Mouse (Mus musculus): ENCODE results near the gene Fbxl22. TPM values are rescaled to one million over a fixed set of nuclear protein-coding genes. Genes with fewer than 3 reads are reported as not detected.

Fbxl22 gene
- polyA plus RNA-seq, 1 experiment from 2014 or later, result 62.2 TPM

DNA sequence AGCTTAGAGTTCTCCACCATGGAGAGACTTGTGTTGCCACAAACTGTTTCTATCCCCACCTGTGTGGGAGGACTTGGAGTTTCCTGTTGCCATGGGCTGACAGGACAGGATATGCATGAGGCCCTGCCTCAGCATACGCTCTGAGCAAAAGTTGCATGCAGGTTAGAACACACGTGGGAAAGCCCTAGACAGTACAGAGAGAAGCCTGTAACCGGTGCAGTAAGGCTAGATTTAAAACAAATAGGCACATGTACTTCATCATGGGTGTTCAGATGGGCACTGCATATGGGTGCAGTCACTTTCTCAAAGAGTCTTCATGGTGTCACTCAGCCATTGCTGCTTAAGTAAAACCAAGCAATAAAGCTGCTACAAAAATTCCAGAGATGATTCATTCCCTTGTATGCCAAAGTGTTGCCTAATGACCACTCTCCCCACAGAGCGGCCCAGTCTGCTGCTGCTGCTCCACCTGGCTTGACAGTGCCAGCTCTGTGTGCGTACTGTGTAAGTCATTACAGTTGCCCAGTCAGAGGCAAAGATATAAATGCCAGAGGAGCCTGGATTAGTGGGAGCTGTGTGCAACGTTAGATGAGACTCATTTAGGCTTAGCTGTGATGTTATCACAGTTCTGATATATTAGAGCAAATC lies 2.0 kb upstream of the Fbxl22 start:
- no peak for ATAC-seq (ENCODE audit: insufficient number of reproducible peaks, low FRiP score)
- WGBS, result 78% methylated on average over 6 of the region's 6 CpGs
- Histone ChIP-seq H3K4me1 (replicated peaks) (peaks cover 27% of the 10 kb centered on the region), H3K9ac (no peak overlapping the region), H3K4me2 (no peak overlapping the region), H3K36me3 (peaks cover 52% of the 10 kb centered on the region), H3K4me3 (no peak overlapping the region), H3K9me3 (replicated peaks) (no peaks in the 10 kb centered on the region), H3K27ac (ENCODE audit: poor library complexity, severe bottlenecking) (peak overlapping the region; percentile 93), H3K27me3 (replicated peaks) (no peaks in the 10 kb centered on the region)

DNA sequence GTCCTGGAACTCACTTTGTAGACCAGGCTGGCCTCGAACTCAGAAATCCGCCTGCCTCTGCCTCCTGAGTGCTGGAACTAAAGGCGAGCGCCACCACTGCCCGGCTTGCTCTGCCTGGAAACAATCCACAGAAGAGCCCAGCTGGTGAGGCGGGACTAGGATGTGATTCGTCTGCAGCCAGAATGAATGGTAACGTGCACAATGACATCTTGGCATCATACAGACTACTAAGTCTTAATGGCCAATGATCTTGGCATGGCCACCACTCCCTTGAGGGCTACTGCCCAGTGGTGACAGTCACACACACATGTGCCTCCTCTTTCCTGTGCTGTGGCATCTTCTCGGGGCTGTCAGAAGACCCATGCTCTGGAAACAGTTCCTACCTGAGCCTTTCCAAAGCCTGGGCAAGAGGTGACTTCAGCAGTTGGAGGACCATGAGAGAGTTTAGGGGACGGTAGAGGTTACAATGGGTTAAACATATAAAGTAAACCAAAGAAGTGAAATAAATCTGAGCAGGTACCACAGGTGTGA lies 1.4 kb upstream of the Fbxl22 start:
- Histone ChIP-seq H3K36me3 (peaks cover 47% of the 10 kb centered on the region), H3K27me3 (replicated peaks) (no peaks in the 10 kb centered on the region), H3K4me2 (no peak overlapping the region), H3K4me3 (no peak overlapping the region), H3K27ac (ENCODE audit: poor library complexity, severe bottlenecking) (peak overlapping the region; percentile 93), H3K4me1 (replicated peaks) (peaks cover 27% of the 10 kb centered on the region), H3K9me3 (replicated peaks) (no peaks in the 10 kb centered on the region), H3K9ac (no peak overlapping the region)
- WGBS, result 91% methylated on average over 10 of the region's 10 CpGs
- no peak for ATAC-seq (ENCODE audit: insufficient number of reproducible peaks, low FRiP score)

DNA sequence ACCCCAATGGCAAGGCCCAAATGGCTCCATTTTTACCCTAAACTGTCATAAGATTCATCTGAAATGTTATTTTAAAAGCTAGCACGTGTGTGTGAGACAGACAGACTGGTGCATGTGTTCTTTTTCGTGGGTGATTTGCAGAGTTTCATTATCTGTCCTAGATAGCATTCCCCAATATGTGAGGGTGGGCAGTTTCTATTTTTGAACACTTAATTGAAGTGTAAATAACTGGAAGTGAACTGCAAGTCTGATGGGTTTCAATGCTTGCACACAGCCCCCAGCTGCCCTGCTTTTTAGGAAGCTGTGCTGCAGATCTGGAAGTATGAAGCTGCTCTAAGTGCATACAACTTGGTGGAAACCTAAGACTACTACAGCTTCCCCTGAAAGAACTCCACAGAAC lies 722 bp upstream of the Fbxl22 start:
- H3K9ac ChIP-seq, result peak overlapping the region; percentile 82
- 19% methylated on average over 2 of the region's 2 CpGs for WGBS
- no peaks in the 10 kb centered on the region for H3K27me3 ChIP-seq (replicated peaks)
- H3K4me1 ChIP-seq (replicated peaks), result peaks cover 33% of the 10 kb centered on the region
- H3K4me3 ChIP-seq, result no peak overlapping the region
- H3K4me2 ChIP-seq, result peak overlapping the region; percentile 83
- ATAC-seq (ENCODE audit: insufficient number of reproducible peaks, low FRiP score), result no peak
- peaks cover 47% of the 10 kb centered on the region for H3K36me3 ChIP-seq
- H3K9me3 ChIP-seq (replicated peaks), result no peaks in the 10 kb centered on the region
- peak overlapping the region; percentile 93 for H3K27ac ChIP-seq (ENCODE audit: poor library complexity, severe bottlenecking)

GRCm38 (mm10) chr9:66513661-66514255 lies 635 bp downstream of the Fbxl22 start:
- peak overlapping the region; percentile 93 for H3K27ac ChIP-seq (ENCODE audit: poor library complexity, severe bottlenecking)
- H3K4me3 ChIP-seq, result peak overlapping the region; percentile 55
- peaks cover 39% of the 10 kb centered on the region for H3K4me1 ChIP-seq (replicated peaks)
- no peaks in the 10 kb centered on the region for H3K27me3 ChIP-seq (replicated peaks)
- WGBS, result 65% methylated on average over 4 of the region's 4 CpGs
- H3K36me3 ChIP-seq, result peaks cover 46% of the 10 kb centered on the region
- H3K9ac ChIP-seq, result peak overlapping the region; percentile 82
- peak overlapping the region; percentile 83 for H3K4me2 ChIP-seq
- ATAC-seq (ENCODE audit: insufficient number of reproducible peaks, low FRiP score), result no peak
- H3K9me3 ChIP-seq (replicated peaks), result no peaks in the 10 kb centered on the region

- H3K27me3 ChIP-seq (replicated peaks), result no peaks in the 10 kb centered on the region
- peaks cover 46% of the 10 kb centered on the region for H3K36me3 ChIP-seq
- H3K4me2 ChIP-seq, result peak overlapping the region; percentile 83
- peak overlapping the region; percentile 55 for H3K4me3 ChIP-seq
- H3K9me3 ChIP-seq (replicated peaks), result no peaks in the 10 kb centered on the region
- ATAC-seq (ENCODE audit: insufficient number of reproducible peaks, low FRiP score), result no peak
- peak overlapping the region; percentile 82 for H3K9ac ChIP-seq
- peaks cover 40% of the 10 kb centered on the region for H3K4me1 ChIP-seq (replicated peaks)
- peak overlapping the region; percentile 93 for H3K27ac ChIP-seq (ENCODE audit: poor library complexity, severe bottlenecking)
Observed at GRCm38 (mm10) chr9:66513150-66513549, 1.2 kb downstream of the Fbxl22 start.

DNA sequence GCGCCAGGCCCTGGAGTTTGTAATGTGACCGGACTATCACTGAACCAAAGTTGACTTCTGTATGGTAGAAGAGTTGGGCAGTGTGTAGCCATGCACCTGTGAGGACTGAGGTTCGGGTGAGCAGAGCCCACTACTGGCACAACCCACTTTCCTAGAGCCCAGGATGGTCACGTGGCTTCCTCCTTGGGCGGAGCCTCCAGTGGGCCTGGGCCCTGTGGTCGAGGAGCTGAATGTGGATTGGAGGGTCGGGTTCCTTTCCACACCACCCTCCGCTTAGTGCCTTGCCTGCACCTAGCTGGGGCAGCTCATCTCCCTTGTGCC lies 2.1 kb downstream of the Fbxl22 start:
- peaks cover 46% of the 10 kb centered on the region for H3K36me3 ChIP-seq

DNA sequence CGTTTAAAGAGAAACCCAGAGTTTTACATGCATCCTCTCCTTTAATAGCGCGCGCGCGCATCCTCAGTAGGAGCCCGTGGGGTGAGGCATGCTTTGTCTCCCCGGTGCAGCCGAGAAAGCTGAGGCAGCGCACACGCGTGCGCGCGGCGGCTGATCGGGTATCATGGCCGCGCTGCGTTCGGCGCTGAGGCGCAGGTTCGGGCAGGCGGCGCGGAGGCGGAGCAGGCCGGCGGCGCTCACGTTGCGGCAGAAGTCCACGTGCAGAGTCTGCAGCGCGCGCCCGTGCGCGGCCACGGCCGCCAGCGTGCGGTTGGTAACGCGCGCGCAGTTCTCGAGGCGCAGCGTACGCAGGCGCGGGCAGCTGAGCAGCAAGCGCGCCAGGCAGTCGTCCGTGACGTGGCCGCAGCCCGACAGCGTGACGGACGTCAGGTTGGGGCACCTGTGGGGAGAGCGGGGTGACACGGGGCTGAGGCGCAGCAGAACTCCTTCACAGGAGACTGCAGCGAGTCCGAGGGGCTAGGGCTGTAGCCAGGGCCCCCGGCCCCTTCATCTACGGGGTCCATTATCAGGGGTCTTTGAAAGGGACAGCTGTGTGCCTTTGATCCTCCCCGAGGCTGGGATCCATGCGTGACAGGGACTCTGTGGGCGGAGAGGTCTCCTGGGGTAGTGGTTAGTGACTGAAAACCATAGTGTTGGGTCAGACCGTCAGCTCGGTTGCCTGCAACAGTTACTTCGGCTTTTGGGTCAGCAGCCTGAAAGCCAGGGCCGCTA lies 2.6 kb downstream of the Fbxl22 start:
- peak; percentile 81 for ATAC-seq (ENCODE audit: insufficient number of reproducible peaks, low FRiP score)
- peaks cover 39% of the 10 kb centered on the region for H3K4me1 ChIP-seq (replicated peaks)
- peak overlapping the region; percentile 82 for H3K9ac ChIP-seq
- H3K9me3 ChIP-seq (replicated peaks), result no peaks in the 10 kb centered on the region
- peaks cover 44% of the 10 kb centered on the region for H3K36me3 ChIP-seq
- peak overlapping the region; percentile 83 for H3K4me2 ChIP-seq
- H3K27ac ChIP-seq (ENCODE audit: poor library complexity, severe bottlenecking), result peak overlapping the region; percentile 93
- H3K4me3 ChIP-seq, result peak overlapping the region; percentile 55
- H3K27me3 ChIP-seq (replicated peaks), result no peaks in the 10 kb centered on the region
- under 1% methylated on average over 78 of the region's 78 CpGs for WGBS

More for the DNA sequence above, 2.1 kb downstream of the Fbxl22 start:
- under 1% methylated on average over 8 of the region's 8 CpGs for WGBS
- ATAC-seq (ENCODE audit: insufficient number of reproducible peaks, low FRiP score), result peak; percentile 84
- Histone ChIP-seq H3K27ac (ENCODE audit: poor library complexity, severe bottlenecking) (peak overlapping the region; percentile 93), H3K4me1 (replicated peaks) (peaks cover 40% of the 10 kb centered on the region), H3K4me3 (peak overlapping the region; percentile 55), H3K27me3 (replicated peaks) (no peaks in the 10 kb centered on the region), H3K9me3 (replicated peaks) (no peaks in the 10 kb centered on the region), H3K4me2 (peak overlapping the region; percentile 83), H3K9ac (peak overlapping the region; percentile 82)

DNA sequence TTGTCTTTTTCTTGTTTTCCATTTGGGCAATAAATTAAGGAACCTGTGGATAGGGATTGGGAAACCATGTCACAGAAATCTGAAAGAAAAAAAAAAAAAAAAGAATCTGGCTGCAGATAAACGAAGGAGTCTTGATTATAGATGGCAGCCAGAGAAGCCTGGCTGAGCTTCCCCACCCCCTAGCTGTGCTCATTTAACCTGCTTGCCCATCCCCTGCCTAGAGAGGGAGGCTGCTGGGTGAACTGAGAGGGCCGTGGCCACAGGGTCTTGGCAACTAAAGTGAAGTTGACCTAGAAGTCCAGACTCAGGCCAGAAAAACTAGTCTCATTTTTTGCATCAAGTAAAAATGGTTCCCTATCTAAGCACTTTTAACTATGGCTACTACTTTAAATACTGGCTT lies 3.4 kb downstream of the Fbxl22 start:
- Histone ChIP-seq H3K9me3 (replicated peaks) (no peaks in the 10 kb centered on the region), H3K9ac (peak overlapping the region; percentile 82; the same call in 1 of the 2 replicates), H3K27ac (ENCODE audit: poor library complexity, severe bottlenecking) (peak overlapping the region; percentile 93), H3K36me3 (peaks cover 44% of the 10 kb centered on the region), H3K4me1 (replicated peaks) (peaks cover 35% of the 10 kb centered on the region), H3K4me3 (peak overlapping the region; percentile 55), H3K4me2 (peak overlapping the region; percentile 83), H3K27me3 (replicated peaks) (no peaks in the 10 kb centered on the region)
- WGBS, result 3% methylated on average over 2 of the region's 2 CpGs
- no peak for ATAC-seq (ENCODE audit: insufficient number of reproducible peaks, low FRiP score)

DNA sequence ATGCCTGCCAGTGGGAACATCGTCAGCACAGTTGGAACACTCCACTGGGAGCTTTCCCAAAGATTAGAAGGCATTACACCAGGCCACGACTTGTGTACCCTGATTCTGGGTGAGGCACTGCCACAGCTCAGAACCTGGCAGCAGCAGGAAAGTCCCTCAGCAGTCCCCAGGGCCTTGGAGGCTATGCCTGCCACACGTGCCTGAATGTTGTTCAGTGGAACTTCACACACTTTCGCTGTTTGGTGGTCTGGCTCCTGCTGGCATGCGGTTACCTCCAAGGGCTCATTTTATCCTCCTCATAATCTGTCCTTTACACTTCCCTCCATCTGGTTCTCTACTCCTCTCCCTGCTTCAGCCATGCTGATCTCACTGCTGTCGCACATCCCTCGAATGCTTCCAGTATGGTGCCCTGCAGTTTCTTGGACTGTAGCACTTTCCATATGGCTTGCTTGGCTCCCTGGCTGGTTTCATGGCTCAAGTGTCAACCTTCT lies 4.0 kb downstream of the Fbxl22 start:
- H3K4me1 ChIP-seq (replicated peaks), result peaks cover 33% of the 10 kb centered on the region
- no peak for ATAC-seq (ENCODE audit: insufficient number of reproducible peaks, low FRiP score)
- peak overlapping the region; percentile 18 for H3K27ac ChIP-seq (ENCODE audit: poor library complexity, severe bottlenecking)
- WGBS, result 78% methylated on average over 7 of the region's 7 CpGs
- no peak overlapping the region for H3K4me3 ChIP-seq
- no peaks in the 10 kb centered on the region for H3K9me3 ChIP-seq (replicated peaks)
- peak overlapping the region; percentile 83; the same call in 1 of the 2 replicates for H3K4me2 ChIP-seq
- no peaks in the 10 kb centered on the region for H3K27me3 ChIP-seq (replicated peaks)
- H3K36me3 ChIP-seq, result peaks cover 44% of the 10 kb centered on the region
- no peak overlapping the region for H3K9ac ChIP-seq

DNA sequence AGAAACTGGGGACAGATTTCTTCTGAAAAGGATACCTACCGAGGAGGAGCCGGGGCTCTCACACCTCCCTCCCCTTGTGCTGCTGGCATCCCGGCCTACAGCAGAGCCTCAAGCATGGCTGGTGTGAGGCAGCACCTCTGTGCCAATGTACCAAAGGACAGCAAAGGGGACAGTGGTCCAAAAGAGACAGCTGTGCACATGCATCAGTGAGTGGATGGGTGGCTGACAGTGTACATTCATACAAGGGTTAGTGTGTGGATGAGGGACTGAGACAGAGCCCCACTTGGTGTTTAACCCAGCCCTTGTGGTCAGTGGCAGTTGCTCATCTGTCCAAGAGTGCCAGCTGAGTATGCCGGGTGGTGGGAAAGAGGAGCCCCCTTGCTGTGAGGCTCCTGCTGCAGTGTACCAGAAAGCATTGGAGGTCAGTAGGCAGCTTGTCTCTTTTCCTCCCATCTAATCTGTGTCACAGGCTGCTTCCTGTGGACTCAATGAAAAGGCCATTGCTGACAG lies 5.4 kb downstream of the Fbxl22 start:
- H3K4me3 ChIP-seq, result no peak overlapping the region
- no peaks in the 10 kb centered on the region for H3K9me3 ChIP-seq (replicated peaks)
- no peak for ATAC-seq (ENCODE audit: insufficient number of reproducible peaks, low FRiP score)
- H3K4me1 ChIP-seq (replicated peaks), result peaks cover 28% of the 10 kb centered on the region
- H3K27ac ChIP-seq (ENCODE audit: poor library complexity, severe bottlenecking), result peak overlapping the region; percentile 41; the same call in 1 of the 2 replicates
- peaks cover 59% of the 10 kb centered on the region for H3K36me3 ChIP-seq
- 62% methylated on average over 4 of the region's 4 CpGs for WGBS
- H3K4me2 ChIP-seq, result no peak overlapping the region
- no peak overlapping the region for H3K9ac ChIP-seq
- no peaks in the 10 kb centered on the region for H3K27me3 ChIP-seq (replicated peaks)

DNA sequence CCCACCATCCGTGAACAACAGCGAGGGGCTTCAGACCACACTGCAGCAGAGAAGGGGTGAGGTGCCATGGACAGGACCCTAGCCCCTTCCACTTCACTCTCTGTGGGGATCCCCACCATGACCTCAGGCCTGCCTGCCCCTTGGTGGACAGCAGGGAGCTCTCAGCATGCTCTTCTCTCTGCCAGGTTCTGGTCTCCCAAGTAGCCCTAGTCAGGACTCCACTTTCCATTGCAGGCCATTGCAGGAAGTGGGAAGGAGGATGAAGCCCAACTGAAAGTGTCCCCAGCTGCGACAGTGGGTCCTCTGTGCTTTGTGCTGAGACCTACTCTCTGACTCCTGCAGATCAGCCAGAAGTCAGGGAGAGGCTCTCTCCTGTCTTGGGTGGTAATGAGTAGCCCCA lies 6.7 kb downstream of the Fbxl22 start:
- Histone ChIP-seq H3K9me3 (replicated peaks) (no peaks in the 10 kb centered on the region), H3K4me2 (no peak overlapping the region), H3K9ac (peak overlapping the region; percentile 4; the same call in 1 of the 2 replicates), H3K27me3 (replicated peaks) (no peaks in the 10 kb centered on the region), H3K27ac (ENCODE audit: poor library complexity, severe bottlenecking) (0 out of 2 replicates have a peak overlapping the region, but pooled peaks have one; percentile 7), H3K4me3 (no peak overlapping the region), H3K4me1 (replicated peaks) (peaks cover 30% of the 10 kb centered on the region), H3K36me3 (peaks cover 63% of the 10 kb centered on the region)
- 82% methylated on average over 3 of the region's 3 CpGs for WGBS
- no peak for ATAC-seq (ENCODE audit: insufficient number of reproducible peaks, low FRiP score)

All from heart, embryonic 12.5 days (tissue).